Mouse (Mus musculus): ENCODE results near the gene Sco1.

The Sco1 gene

GRCm38 (mm10) chr11:67043007-67043406 lies 9.5 kb upstream of the Sco1 start:
- DNase-seq (ENCODE audit: low read depth, low spot score), result peak; percentile 97

DNA sequence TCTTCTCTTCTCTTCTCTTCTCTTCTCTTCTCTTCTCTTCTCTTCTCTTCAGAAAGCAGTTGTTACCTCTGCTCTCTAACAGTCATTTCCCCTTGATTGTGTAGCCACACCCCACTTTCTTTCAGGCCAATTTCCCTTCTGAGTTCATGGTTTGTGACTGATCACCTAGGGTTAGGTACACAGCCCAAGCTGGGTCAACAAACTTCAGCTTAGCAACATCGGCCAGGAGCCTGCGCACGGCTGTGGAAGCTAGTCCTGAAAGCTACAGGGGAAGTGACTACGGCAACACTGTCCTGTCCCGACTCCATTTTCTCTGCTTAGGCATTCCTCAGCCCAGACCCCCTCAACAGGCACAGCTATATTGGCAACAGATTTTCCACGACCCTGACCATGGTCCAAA lies 7.5 kb upstream of the Sco1 start:
- peak; percentile 44 for DNase-seq (ENCODE audit: low read depth, low spot score)

DNA sequence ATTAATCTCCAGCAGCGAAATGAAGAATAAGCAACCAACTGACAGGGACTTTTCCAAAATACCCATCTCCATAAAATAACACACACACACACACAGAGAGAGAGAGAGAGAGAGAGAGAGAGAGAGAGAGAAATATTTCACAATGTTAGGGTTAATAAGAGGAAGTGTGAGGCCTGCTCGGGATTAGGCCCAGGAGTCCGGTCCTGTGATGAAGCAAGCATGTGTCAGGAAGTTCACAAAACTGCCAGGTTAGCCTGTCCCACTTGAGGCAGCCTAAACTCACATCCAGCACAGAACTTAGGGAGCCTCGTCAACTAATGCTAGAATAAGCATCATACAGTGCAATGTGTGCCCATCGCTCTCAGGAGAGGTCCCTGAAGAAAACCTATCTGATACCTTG lies 5.3 kb upstream of the Sco1 start:
- DNase-seq (ENCODE audit: low read depth, low spot score), result no peak

DNA sequence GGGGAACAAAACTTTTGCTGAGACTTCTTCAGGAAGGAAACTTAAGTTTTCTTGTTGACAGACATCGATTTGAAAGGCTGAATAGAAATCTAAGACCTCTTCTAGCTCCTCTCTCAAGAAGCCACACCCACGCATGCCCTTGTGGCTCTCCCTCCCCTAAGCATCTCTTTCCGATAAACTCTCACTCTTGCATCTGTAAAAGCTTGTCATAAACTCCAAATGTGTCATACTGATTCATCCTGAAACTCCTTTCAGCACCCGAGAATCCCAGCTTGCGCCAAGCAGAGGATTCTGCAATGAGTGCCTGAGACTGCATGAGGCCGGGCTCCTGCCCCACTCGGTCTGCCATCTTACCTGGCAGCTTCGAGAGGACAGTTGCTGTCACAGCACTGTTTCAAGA lies 4.0 kb upstream of the Sco1 start:
- peak; percentile 25 for DNase-seq (ENCODE audit: low read depth, low spot score)

DNA sequence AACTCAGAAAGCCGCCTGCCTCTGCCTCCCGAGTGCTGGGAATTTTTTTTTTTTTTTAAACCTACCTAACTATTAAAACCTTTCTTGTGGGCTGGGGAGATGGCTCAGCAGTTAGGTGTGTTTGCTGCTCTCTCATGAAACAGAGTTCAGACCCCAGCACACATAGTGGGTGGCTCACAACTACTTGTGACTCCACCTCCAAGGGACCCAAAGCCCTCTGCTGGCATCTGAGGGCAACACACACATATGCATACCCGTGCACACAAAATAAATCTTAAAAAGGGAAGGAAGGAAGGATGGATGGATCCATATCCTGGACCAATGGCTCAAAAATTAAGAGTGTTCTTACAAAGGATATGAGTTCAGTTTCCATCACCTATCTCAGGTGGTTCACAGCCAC lies 3.2 kb upstream of the Sco1 start:
- DNase-seq (ENCODE audit: low read depth, low spot score), result peak; percentile 73

- peak; percentile 28 for DNase-seq (ENCODE audit: low read depth, low spot score)
Measured at GRCm38 (mm10) chr11:67051676-67052320, 672 bp upstream of the Sco1 start.

DNA sequence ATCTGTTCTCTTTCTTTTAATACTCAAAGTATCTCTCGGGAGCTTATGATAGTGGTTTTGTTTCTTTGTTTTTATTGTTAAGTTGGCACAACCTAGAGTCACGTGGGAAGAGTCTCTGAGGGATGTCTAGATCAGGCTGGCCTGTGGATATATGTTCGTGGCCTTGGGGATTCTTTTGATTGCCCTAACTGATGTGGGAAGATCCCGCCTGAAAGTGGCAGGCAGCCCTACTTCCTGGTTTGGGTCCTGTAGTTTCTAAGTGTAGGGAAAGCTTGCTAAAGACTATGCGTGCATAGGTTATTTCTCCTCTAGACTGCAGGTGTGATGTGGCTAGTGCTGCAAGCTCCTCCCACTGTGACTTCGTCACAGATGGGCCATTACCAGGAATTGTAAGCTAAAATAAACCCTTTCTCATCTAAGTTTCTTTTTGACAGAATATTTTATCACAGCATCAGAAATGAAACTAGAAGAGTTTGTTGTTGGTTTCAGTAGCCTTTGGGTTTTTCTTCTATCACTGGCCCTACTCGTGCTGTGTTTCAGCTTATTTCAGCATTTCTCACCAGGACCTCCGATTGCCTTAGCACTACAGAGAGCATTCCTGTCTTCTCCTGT lies 2.4 kb downstream of the Sco1 start:
- no peak for DNase-seq (ENCODE audit: low read depth, low spot score)

- no peak for DNase-seq (ENCODE audit: low read depth, low spot score)
Measured at GRCm38 (mm10) chr11:67061311-67061710, 8.8 kb downstream of the Sco1 start.

DNA sequence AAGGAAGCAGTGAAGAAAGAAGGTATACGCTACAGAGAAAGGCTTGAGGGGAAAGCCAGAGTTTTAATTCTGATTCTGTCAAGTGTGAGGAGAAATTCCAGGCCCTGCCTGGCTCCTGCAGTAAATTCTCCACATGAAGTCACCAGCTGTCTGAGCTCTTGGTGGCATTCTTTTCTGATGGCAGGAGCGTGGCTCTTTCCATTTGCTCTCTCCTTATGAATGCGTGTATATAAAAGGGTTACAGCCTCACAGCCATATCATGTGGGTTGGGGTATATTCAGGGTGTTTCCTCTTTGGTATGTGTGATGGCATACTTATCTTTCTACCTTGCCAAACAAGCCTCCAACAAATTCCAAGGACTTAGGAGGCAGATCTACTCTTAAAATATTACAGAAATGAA lies 10.3 kb downstream of the Sco1 start:
- no peak for DNase-seq (ENCODE audit: low read depth, low spot score)

GRCm38 (mm10) chr11:67067741-67068140 lies 15.3 kb downstream of the Sco1 start:
- DNase-seq (ENCODE audit: low read depth, low spot score), result no peak

- no peak for DNase-seq (ENCODE audit: low read depth, low spot score)
Measured at GRCm38 (mm10) chr11:67072615-67073130, 20.2 kb downstream of the Sco1 start.

- no peak for DNase-seq (ENCODE audit: low read depth, low spot score)
Measured at GRCm38 (mm10) chr11:67075036-67075435, 22.6 kb downstream of the Sco1 start.

DNA sequence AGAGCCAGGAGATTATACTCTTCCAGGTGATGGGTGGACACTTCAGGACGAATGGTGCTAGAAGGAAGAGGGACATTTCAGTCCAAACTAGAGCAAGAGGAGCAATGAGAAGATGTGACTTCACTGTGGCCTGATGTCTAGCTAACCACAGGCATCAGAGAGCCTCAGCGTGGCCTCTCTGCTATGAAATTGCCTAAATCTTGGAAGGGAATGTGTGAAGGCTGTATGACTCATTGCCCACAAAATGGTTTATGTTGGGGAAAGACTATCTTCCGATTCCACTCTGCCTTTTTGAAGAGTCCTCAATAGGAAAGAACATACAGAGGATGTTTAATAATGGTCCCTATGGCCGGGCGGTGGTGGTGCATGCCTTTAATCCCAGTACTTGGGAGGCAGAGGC lies 24.3 kb downstream of the Sco1 start:
- DNase-seq (ENCODE audit: low read depth, low spot score), result no peak

GRCm38 (mm10) chr11:67077435-67077834 lies 25.0 kb downstream of the Sco1 start:
- no peak for DNase-seq (ENCODE audit: low read depth, low spot score)

DNA sequence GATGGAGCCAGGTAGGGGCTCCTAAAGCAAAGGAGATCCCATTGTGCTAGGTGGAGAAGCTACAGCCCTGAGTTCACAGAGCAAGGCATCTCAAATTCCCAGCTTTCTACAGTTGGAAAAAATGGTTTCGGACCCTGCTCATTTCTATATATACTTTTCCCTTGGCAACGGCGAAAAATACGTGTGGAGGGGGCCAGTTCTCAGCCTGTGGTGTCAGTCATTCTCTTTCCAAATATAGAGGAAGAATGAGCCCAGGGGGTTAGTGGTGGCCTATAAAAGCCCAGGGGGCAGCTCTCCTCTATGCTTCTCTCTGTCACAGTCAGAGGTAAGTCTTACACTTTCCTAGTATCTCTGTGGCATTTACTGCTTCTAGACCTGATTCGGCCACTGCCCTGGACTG lies 25.5 kb downstream of the Sco1 start, which contains the start of gene Myh3:
Gene Myh3 (plus strand): TSS at position 301 of the 400 bp plus-strand sequence.
- DNase-seq (ENCODE audit: low read depth, low spot score), result no peak

DNA sequence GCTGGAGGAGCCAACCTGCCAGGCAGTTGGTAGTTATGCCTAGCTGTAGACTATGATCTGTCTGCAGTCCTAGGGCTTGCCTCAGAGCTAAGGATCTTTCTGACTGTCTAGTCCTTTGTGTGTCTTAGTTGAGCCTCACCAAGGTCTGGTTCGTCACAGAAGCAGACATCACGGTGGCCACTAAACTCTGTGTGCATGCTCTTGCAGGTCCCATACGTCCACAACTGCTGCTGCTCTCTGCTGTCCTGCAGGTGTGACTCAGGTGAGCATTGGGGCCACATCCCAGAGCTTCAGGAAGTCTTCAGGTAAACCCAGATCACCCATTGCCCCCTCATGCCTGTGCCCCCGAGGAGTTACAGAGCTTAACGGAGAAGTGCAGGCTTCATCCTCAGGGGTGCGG lies 26.4 kb downstream of the Sco1 start:
- DNase-seq (ENCODE audit: low read depth, low spot score), result no peak

- DNase-seq (ENCODE audit: low read depth, low spot score), result no peak
Measured at GRCm38 (mm10) chr11:67079740-67080139, 27.3 kb downstream of the Sco1 start.

DNA sequence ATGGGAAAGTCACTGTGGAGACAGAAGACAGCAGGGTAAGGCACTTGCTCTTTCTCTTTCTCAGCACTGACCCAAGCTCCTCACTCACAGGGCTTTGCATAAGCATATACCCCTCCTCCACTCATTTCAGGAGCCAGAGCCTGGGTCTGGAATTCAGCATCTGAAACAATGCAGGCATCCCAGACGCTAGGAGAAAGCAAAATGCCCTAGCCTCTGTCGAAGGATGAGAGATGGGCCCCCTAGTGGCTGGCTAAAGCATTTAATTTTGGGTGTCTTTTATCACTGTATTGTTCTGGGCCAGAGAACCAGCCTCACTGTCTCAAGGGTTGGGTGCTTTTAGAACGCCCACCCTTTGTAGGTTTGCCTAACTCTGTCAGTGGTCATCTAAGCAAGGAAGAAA lies 27.7 kb downstream of the Sco1 start:
- peak; percentile 92 for DNase-seq (ENCODE audit: low read depth, low spot score)

DNA sequence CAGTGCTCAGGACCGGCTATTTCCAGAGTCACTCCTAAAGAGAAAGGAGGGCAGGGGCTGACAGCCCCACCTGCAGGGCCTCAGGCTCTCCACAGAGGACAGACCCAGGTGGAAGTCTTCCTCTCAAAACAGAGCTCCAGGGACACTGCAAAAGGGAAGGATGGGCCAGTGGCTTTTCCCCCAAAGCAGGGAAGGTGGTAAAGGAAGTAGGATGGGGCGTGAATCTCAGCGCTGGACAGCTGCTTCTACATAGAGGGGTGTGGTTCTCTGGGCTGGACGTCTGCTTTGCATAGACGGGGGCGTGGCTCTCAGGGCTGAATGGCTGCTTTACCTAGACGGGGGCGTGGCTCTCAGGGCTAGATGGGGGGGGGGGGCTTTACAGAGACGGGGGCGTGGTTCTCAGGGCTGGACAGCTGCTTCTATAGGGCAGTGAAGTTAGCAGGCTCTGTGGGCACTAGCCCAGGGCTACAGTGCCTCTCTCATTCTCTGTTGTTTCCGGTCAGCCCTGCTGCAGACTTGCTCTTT lies 28.7 kb downstream of the Sco1 start:
- peak; percentile 93 for DNase-seq (ENCODE audit: low read depth, low spot score)

DNA sequence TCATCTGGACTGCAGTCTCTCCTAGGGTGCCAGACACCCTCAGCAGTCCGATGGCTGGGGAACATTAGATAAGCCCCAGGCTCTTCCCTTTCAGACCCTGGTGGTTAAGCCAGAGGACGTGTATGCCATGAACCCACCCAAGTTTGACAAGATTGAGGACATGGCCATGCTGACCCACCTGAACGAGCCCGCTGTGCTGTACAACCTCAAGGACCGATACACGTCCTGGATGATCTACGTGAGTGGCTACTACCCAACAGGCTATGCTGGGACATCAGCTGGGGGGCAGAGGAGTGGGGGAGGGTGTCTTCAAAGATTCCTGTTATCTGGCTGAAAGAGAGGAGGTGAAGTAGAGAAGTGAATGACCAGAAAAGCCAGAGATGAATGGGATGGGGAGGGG lies 29.7 kb downstream of the Sco1 start:
- no peak for DNase-seq (ENCODE audit: low read depth, low spot score)

DNA sequence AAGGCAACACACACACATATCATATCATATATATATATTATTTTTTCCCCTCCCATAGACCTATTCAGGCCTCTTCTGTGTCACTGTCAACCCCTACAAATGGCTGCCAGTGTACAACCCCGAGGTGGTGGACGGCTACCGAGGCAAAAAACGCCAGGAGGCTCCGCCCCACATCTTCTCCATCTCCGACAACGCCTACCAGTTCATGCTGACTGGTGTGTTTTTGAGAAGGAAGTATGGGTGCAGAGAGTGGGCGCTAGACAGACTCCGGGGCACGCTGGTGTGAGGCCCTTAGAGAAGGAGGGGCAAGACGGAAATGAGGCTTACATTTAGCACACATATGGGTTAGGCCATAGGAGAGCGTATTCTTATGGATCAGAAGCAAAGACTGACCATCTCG lies 30.3 kb downstream of the Sco1 start:
- DNase-seq (ENCODE audit: low read depth, low spot score), result no peak

GRCm38 (mm10) chr11:67083239-67083638 lies 30.8 kb downstream of the Sco1 start:
- DNase-seq (ENCODE audit: low read depth, low spot score), result no peak

DNA sequence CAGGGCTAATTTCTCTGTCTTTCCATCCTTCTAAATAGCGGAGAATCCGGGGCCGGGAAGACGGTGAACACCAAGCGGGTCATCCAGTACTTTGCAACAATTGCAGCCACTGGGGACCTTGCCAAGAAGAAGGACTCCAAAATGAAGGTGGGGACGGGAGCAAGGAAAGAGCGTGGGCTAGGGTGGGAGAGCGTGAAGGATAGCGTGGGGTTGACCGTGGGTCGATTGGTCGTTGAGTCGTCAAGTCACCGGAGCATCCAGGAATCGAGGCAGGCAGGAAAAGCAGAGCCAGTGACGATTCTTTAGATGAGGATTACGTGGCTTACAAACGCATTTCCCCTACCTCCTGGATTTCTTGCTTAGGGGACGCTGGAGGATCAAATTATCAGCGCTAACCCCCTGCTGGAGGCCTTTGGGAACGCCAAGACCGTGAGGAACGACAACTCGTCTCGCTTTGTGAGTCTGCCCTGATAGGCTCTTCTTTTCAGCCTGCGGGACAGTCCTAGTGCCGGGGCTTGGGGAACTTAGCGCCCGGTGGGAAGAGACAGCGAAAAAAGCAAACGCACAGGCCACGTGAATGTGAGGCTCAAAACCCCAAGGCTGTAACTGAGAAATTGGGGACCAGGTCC lies 31.4 kb downstream of the Sco1 start:
- DNase-seq (ENCODE audit: low read depth, low spot score), result peak; percentile 88

Measured in R1 (cell line).